Mouse (Mus musculus): ENCODE data around the gene Kcnk5.

DNA sequence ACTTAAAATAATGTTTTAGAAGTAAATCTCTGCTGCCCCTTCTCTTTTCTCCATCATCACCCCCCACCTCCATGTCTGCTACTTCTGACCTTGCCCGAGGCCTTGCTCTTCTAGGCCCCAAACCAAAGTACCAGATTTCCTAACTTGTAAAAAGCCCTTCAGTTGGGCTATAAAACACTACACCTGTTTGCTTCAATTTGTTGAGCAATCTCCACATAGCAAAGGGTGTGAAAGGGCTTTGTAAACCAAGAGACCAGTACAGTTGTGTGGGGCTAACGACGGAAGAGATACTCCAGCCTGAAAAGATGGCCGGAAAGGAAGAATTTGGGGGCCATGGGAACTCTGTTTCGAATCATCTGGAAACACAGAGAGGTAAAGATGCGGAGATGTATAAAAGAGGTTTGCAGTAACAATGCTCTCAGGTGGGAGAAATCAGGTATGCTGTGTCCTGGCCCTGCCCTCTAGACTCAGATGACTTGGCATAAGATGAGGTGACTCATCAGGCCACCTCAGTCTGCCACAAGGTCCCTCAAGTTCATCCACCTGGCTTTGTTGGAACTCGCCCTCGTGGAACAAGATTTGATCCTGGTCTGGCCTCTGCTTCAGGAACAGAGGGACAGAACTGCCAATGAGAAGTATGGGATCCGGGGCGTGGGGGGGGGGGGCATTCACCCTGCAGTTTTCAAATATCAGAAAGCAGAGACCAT is 46.5 kb downstream of the Kcnk5 start:
- TF ChIP-seq CTCF (IDR thresholded peaks at IDR 0.05 in 2 of 3, conservative IDR thresholded peaks at IDR 0.05 in 1 of 3; ENCODE audit: control insufficient read depth in 1 of 3, insufficient read depth in 1 of 3, low read depth in 2 of 3, low read length in 3 of 3, poor library complexity in 1 of 3, severe bottlenecking in 1 of 3) (no peak), POLR2A (IDR thresholded peaks at IDR 0.05; ENCODE audit: control insufficient read depth in 1 of 2, insufficient read depth in 1 of 2, low read depth in 1 of 2, low read length in 2 of 2, poor library complexity in 1 of 2) (no peak), UBTF (IDR thresholded peaks at IDR 0.05; ENCODE audit: borderline replicate concordance, insufficient read depth, low read depth, low read length) (no peak), CHD2 (IDR thresholded peaks at IDR 0.05; ENCODE audit: low read length) (no peak), TCF12 (IDR thresholded peaks at IDR 0.05; ENCODE audit: low read depth, low read length) (no peak), RAD21 (IDR thresholded peaks at IDR 0.05; ENCODE audit: low read depth, low read length) (no peak), SMC3 (IDR thresholded peaks at IDR 0.05; ENCODE audit: low read depth, low read length) (no peak), MEF2A (IDR thresholded peaks at IDR 0.05; ENCODE audit: extremely low read depth, insufficient replicate concordance, low read depth, low read length, poor library complexity, severe bottlenecking) (no peak), EP300 (IDR thresholded peaks at IDR 0.05; ENCODE audit: low read depth in 1 of 2, low read length in 2 of 2) (no peak), TBP (IDR thresholded peaks at IDR 0.05; ENCODE audit: low read depth, low read length) (no peak), USF1 (IDR thresholded peaks at IDR 0.05; ENCODE audit: low read depth, low read length) (no peak), ETS1 (IDR thresholded peaks at IDR 0.05; ENCODE audit: low read depth, low read length) (no peak), SIN3A (IDR thresholded peaks at IDR 0.05; ENCODE audit: low read length) (no peak)

All from MEL (cell line).